Mouse (Mus musculus) MEL-GATA-1-ER (cell line): Measurements from ENCODE around the gene Gstm6.
"Not testable (repeated sequence)": the region's sequence is repeated elsewhere in the genome, so short reads cannot be mapped to it uniquely, and the experiment has no call there.

Source experiments
- DNase-seq: peaks from one replicate; pipeline ENCODE4 v3.0.0-alpha.2; 2012; ENCODE audit warnings: low read depth; ENCODE audit errors: extremely low read depth

The Gstm6 gene

GRCm38 (mm10) chr3:107895194-107895719 is 48.3 kb downstream of the Gstm6 start:
- no peak for DNase-seq

DNA sequence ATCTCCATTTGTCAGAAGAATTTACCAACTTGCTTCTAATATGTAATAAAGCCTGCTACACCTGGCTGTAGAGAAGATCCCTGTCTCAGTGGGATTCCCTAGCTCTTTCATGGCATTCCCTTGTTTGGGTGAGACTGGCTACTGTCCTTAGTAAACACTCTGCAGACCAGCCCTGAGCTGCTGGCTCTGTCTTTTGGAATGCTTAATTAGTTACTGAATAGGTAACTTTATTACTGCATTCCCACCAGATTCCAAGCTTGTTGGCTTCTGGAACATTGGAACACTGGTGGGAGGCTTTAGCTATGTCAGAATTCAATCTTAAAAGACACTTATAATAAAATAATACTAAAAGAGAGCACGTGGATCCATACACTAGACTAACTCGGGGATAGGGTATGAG is 54.3 kb downstream of the Gstm6 start:
- DNase-seq, result not testable (repeated sequence)
